Mouse (Mus musculus): Measurements from ENCODE around the gene Aff2. TPM values are rescaled to one million over a fixed set of nuclear protein-coding genes. Genes with fewer than 3 reads are reported as not detected.

Gene Aff2
- polyA plus RNA-seq, 1 experiment from 2014 or later, result 5.7 TPM

GRCm38 (mm10) chrX:69415043-69415442 lies 54.9 kb downstream of the Aff2 start:
- H3K36me3 ChIP-seq (ENCODE audit: control insufficient read depth, insufficient read depth, low read length), result no peaks in the 10 kb centered on the region
- no peaks in the 10 kb centered on the region for H3K27me3 ChIP-seq (replicated peaks; ENCODE audit: control insufficient read depth, insufficient read depth, low read length)
- no peak overlapping the region for H3K4me2 ChIP-seq (ENCODE audit: low read depth, low read length)
- H3K9me3 ChIP-seq (ENCODE audit: control insufficient read depth, low read length), result no peaks in the 10 kb centered on the region
- no peak overlapping the region for H3K9ac ChIP-seq (ENCODE audit: low read depth, low read length)
- no peak overlapping the region for H3K4me3 ChIP-seq (ENCODE audit: low read depth, low read length)
- H3K4me1 ChIP-seq (ENCODE audit: control insufficient read depth, insufficient read depth, low read length), result no peaks in the 10 kb centered on the region
- WGBS, result 46% methylated on average over 1 of the region's 1 CpGs
- no peak overlapping the region for H3K27ac ChIP-seq (replicated peaks; ENCODE audit: low read depth, low read length)
- no peak for ATAC-seq (ENCODE audit: low read depth)
- no peak for DNase-seq (ENCODE audit: low spot score)

GRCm38 (mm10) chrX:69438422-69438821 lies 78.3 kb downstream of the Aff2 start:
- no peak overlapping the region for H3K4me3 ChIP-seq (ENCODE audit: low read depth, low read length)
- H3K36me3 ChIP-seq (ENCODE audit: control insufficient read depth, insufficient read depth, low read length), result no peaks in the 10 kb centered on the region
- H3K27ac ChIP-seq (replicated peaks; ENCODE audit: low read depth, low read length), result no peak overlapping the region
- no peak overlapping the region for H3K9ac ChIP-seq (ENCODE audit: low read depth, low read length)
- ATAC-seq (ENCODE audit: low read depth) (no peak), DNase-seq (ENCODE audit: low spot score) (no peak)
- WGBS, result 78% methylated on average over 3 of the region's 3 CpGs
- H3K4me2 ChIP-seq (ENCODE audit: low read depth, low read length), result no peak overlapping the region
- no peaks in the 10 kb centered on the region for H3K9me3 ChIP-seq (ENCODE audit: control insufficient read depth, low read length)
- no peaks in the 10 kb centered on the region for H3K4me1 ChIP-seq (ENCODE audit: control insufficient read depth, insufficient read depth, low read length)
- no peaks in the 10 kb centered on the region for H3K27me3 ChIP-seq (replicated peaks; ENCODE audit: control insufficient read depth, insufficient read depth, low read length)

- Histone ChIP-seq H3K27me3 (replicated peaks; ENCODE audit: control insufficient read depth, insufficient read depth, low read length) (no peaks in the 10 kb centered on the region), H3K9me3 (ENCODE audit: control insufficient read depth, low read length) (no peaks in the 10 kb centered on the region), H3K4me1 (ENCODE audit: control insufficient read depth, insufficient read depth, low read length) (no peaks in the 10 kb centered on the region), H3K27ac (replicated peaks; ENCODE audit: low read depth, low read length) (no peak overlapping the region), H3K4me2 (ENCODE audit: low read depth, low read length) (no peak overlapping the region), H3K36me3 (ENCODE audit: control insufficient read depth, insufficient read depth, low read length) (no peaks in the 10 kb centered on the region), H3K9ac (ENCODE audit: low read depth, low read length) (no peak overlapping the region), H3K4me3 (ENCODE audit: low read depth, low read length) (no peak overlapping the region)
- DNase-seq (ENCODE audit: low spot score), result no peak
- no peak for ATAC-seq (ENCODE audit: low read depth)
These were observed 81.8 kb downstream of the Aff2 start for GRCm38 (mm10) chrX:69441937-69442336.

GRCm38 (mm10) chrX:69460896-69461295 lies 100.8 kb downstream of the Aff2 start:
- H3K36me3 ChIP-seq (ENCODE audit: control insufficient read depth, insufficient read depth, low read length), result no peaks in the 10 kb centered on the region
- ATAC-seq (ENCODE audit: low read depth) (no peak), DNase-seq (ENCODE audit: low spot score) (no peak)
- H3K27ac ChIP-seq (replicated peaks; ENCODE audit: low read depth, low read length), result no peak overlapping the region
- WGBS, result 67% methylated on average over 2 of the region's 2 CpGs
- H3K9me3 ChIP-seq (ENCODE audit: control insufficient read depth, low read length), result no peaks in the 10 kb centered on the region
- H3K27me3 ChIP-seq (replicated peaks; ENCODE audit: control insufficient read depth, insufficient read depth, low read length), result no peaks in the 10 kb centered on the region
- no peak overlapping the region for H3K4me3 ChIP-seq (ENCODE audit: low read depth, low read length)
- H3K4me1 ChIP-seq (ENCODE audit: control insufficient read depth, insufficient read depth, low read length), result no peaks in the 10 kb centered on the region
- H3K4me2 ChIP-seq (ENCODE audit: low read depth, low read length), result no peak overlapping the region
- no peak overlapping the region for H3K9ac ChIP-seq (ENCODE audit: low read depth, low read length)

- DNase-seq (ENCODE audit: low spot score) (peak; percentile 68), ATAC-seq (ENCODE audit: low read depth) (no peak)
- Histone ChIP-seq H3K36me3 (ENCODE audit: control insufficient read depth, insufficient read depth, low read length) (no peaks in the 10 kb centered on the region), H3K4me3 (ENCODE audit: low read depth, low read length) (no peak overlapping the region), H3K9me3 (ENCODE audit: control insufficient read depth, low read length) (no peaks in the 10 kb centered on the region), H3K4me2 (ENCODE audit: low read depth, low read length) (no peak overlapping the region), H3K9ac (ENCODE audit: low read depth, low read length) (no peak overlapping the region), H3K27ac (replicated peaks; ENCODE audit: low read depth, low read length) (no peak overlapping the region), H3K4me1 (ENCODE audit: control insufficient read depth, insufficient read depth, low read length) (no peaks in the 10 kb centered on the region), H3K27me3 (replicated peaks; ENCODE audit: control insufficient read depth, insufficient read depth, low read length) (no peaks in the 10 kb centered on the region)
- 19% methylated on average over 3 of the region's 3 CpGs for WGBS
These were observed 142.0 kb downstream of the Aff2 start for GRCm38 (mm10) chrX:69502061-69502460.

- 56% methylated on average over 6 of the region's 6 CpGs for WGBS
- Histone ChIP-seq H3K4me3 (ENCODE audit: low read depth, low read length) (no peak overlapping the region), H3K27me3 (replicated peaks; ENCODE audit: control insufficient read depth, insufficient read depth, low read length) (no peaks in the 10 kb centered on the region), H3K9me3 (ENCODE audit: control insufficient read depth, low read length) (no peaks in the 10 kb centered on the region), H3K36me3 (ENCODE audit: control insufficient read depth, insufficient read depth, low read length) (no peaks in the 10 kb centered on the region), H3K4me2 (ENCODE audit: low read depth, low read length) (no peak overlapping the region), H3K4me1 (ENCODE audit: control insufficient read depth, insufficient read depth, low read length) (no peaks in the 10 kb centered on the region), H3K27ac (replicated peaks; ENCODE audit: low read depth, low read length) (no peak overlapping the region), H3K9ac (ENCODE audit: low read depth, low read length) (no peak overlapping the region)
- no peak for DNase-seq (ENCODE audit: low spot score)
- no peak for ATAC-seq (ENCODE audit: low read depth)
These were observed 158.0 kb downstream of the Aff2 start for GRCm38 (mm10) chrX:69518040-69518575.

- no peak overlapping the region for H3K27ac ChIP-seq (replicated peaks; ENCODE audit: low read depth, low read length)
- WGBS, result 56% methylated on average over 1 of the region's 1 CpGs
- H3K4me2 ChIP-seq (ENCODE audit: low read depth, low read length), result no peak overlapping the region
- DNase-seq (ENCODE audit: low spot score) (no peak), ATAC-seq (ENCODE audit: low read depth) (no peak)
- no peaks in the 10 kb centered on the region for H3K4me1 ChIP-seq (ENCODE audit: control insufficient read depth, insufficient read depth, low read length)
- H3K4me3 ChIP-seq (ENCODE audit: low read depth, low read length), result no peak overlapping the region
- no peak overlapping the region for H3K9ac ChIP-seq (ENCODE audit: low read depth, low read length)
- no peaks in the 10 kb centered on the region for H3K9me3 ChIP-seq (ENCODE audit: control insufficient read depth, low read length)
- no peaks in the 10 kb centered on the region for H3K36me3 ChIP-seq (ENCODE audit: control insufficient read depth, insufficient read depth, low read length)
- no peaks in the 10 kb centered on the region for H3K27me3 ChIP-seq (replicated peaks; ENCODE audit: control insufficient read depth, insufficient read depth, low read length)
These were observed 180.7 kb downstream of the Aff2 start for GRCm38 (mm10) chrX:69540811-69541210.

GRCm38 (mm10) chrX:69579903-69580459 lies 219.9 kb downstream of the Aff2 start:
- H3K4me1 ChIP-seq (ENCODE audit: control insufficient read depth, insufficient read depth, low read length), result no peaks in the 10 kb centered on the region
- H3K9me3 ChIP-seq (ENCODE audit: control insufficient read depth, low read length), result no peaks in the 10 kb centered on the region
- H3K4me3 ChIP-seq (ENCODE audit: low read depth, low read length), result no peak overlapping the region
- H3K27me3 ChIP-seq (replicated peaks; ENCODE audit: control insufficient read depth, insufficient read depth, low read length), result no peaks in the 10 kb centered on the region
- H3K9ac ChIP-seq (ENCODE audit: low read depth, low read length), result no peak overlapping the region
- no peak overlapping the region for H3K27ac ChIP-seq (replicated peaks; ENCODE audit: low read depth, low read length)
- ATAC-seq (ENCODE audit: low read depth) (no peak), DNase-seq (ENCODE audit: low spot score) (no peak)
- H3K4me2 ChIP-seq (ENCODE audit: low read depth, low read length), result no peak overlapping the region
- 79% methylated on average over 2 of the region's 2 CpGs for WGBS
- no peaks in the 10 kb centered on the region for H3K36me3 ChIP-seq (ENCODE audit: control insufficient read depth, insufficient read depth, low read length)

- no peak overlapping the region for H3K4me3 ChIP-seq (ENCODE audit: low read depth, low read length)
- no peaks in the 10 kb centered on the region for H3K27me3 ChIP-seq (replicated peaks; ENCODE audit: control insufficient read depth, insufficient read depth, low read length)
- no peak for ATAC-seq (ENCODE audit: low read depth)
- no peaks in the 10 kb centered on the region for H3K36me3 ChIP-seq (ENCODE audit: control insufficient read depth, insufficient read depth, low read length)
- no peak overlapping the region for H3K27ac ChIP-seq (replicated peaks; ENCODE audit: low read depth, low read length)
- H3K4me2 ChIP-seq (ENCODE audit: low read depth, low read length), result no peak overlapping the region
- peak; percentile 3 for DNase-seq (ENCODE audit: low spot score)
- no peaks in the 10 kb centered on the region for H3K4me1 ChIP-seq (ENCODE audit: control insufficient read depth, insufficient read depth, low read length)
- no peaks in the 10 kb centered on the region for H3K9me3 ChIP-seq (ENCODE audit: control insufficient read depth, low read length)
- no peak overlapping the region for H3K9ac ChIP-seq (ENCODE audit: low read depth, low read length)
These were observed 248.7 kb downstream of the Aff2 start for GRCm38 (mm10) chrX:69608793-69609192.
